Mouse (Mus musculus) liver, embryonic 11.5 days (tissue): Measurements from ENCODE around the gene Gm9887. TPM values are rescaled to one million over a fixed set of nuclear protein-coding genes. Genes with fewer than 3 reads are reported as not detected.
"Not testable (repeated sequence)": the region's sequence is repeated elsewhere in the genome, so short reads cannot be mapped to it uniquely, and the experiment has no call there.

Source experiments
- ATAC-seq: fragments of 200-750 bp; cut with Nextera tagmentation; replicated peaks from 2 replicates; pipeline ENCODE4 v1.8.0; 2017; ENCODE audit warnings: moderate number of reproducible peaks, mild to moderate bottlenecking, moderate TSS enrichment, moderate library complexity; ENCODE audit not compliant: low FRiP score
- DNase-seq: peaks from one replicate; pipeline ENCODE4 v3.0.0-alpha.2; 2017; ENCODE audit warnings: low spot score
- H3K27ac ChIP-seq: fragments of 300-500 bp; sonication (generic); 2 replicates; pipeline ENCODE4 v1.5.1; 2014; ENCODE audit warnings: mild to moderate bottlenecking, low read depth, low read length, control low read depth
- H3K27me3 ChIP-seq: fragments of 300-500 bp; sonication (generic); replicated peaks from 2 replicates; pipeline ENCODE4 v1.6.1; 2014; ENCODE audit warnings: low read length, mixed read lengths; ENCODE audit not compliant: control insufficient read depth, insufficient read depth
- H3K36me3 ChIP-seq: fragments of 300-500 bp; sonication (generic); 2 replicates; pipeline ENCODE4 v1.6.1; 2014; ENCODE audit warnings: mild to moderate bottlenecking, low read length, moderate library complexity, mixed read lengths; ENCODE audit not compliant: control insufficient read depth, insufficient read depth
- H3K4me1 ChIP-seq: fragments of 300-500 bp; sonication (generic); replicated peaks from 2 replicates; pipeline ENCODE4 v1.6.1; 2014; ENCODE audit warnings: low read length, mixed read lengths; ENCODE audit not compliant: control insufficient read depth, insufficient read depth
- H3K4me2 ChIP-seq: fragments of 300-500 bp; sonication (generic); 2 replicates; pipeline ENCODE4 v1.6.1; 2014; ENCODE audit warnings: mild to moderate bottlenecking, control low read depth, moderate library complexity
- H3K4me3 ChIP-seq: fragments of 300-500 bp; sonication (generic); 2 replicates; pipeline ENCODE4 v1.5.1; 2014; ENCODE audit warnings: low read depth, low read length, control low read depth
- H3K9ac ChIP-seq: fragments of 300-500 bp; sonication (generic); 2 replicates; pipeline ENCODE4 v1.6.1; 2014; ENCODE audit warnings: low read depth, low read length, control low read depth
- H3K9me3 ChIP-seq: fragments of 300-500 bp; sonication (generic); 2 replicates; pipeline ENCODE4 v1.6.1; 2016; ENCODE audit warnings: low read length, inconsistent platforms, mixed read lengths; ENCODE audit not compliant: control insufficient read depth
- whole genome bisulfite sequencing: fragments of 180-500 bp; shearing (Covaris S2); extraction: QIAGEN DNeasy Blood & Tissue Kit; methylation state at CpG from one replicate; pipeline ENCODE4 v1.1.7; 2014; 5-methylcytosine and 5-hydroxymethylcytosine counted together
- polyA plus RNA-seq: library from polyadenylated mRNA; unstranded; fragments of >200 nt; fragmentation: Nextera tagmentation; extraction: Ambion mirVana; gene quantifications from 2 replicates; pipeline ENCODE4 v1.2.1, GENCODE M21; 2014

The Gm9887 gene
- polyA plus RNA-seq, 1 experiment from 2014 or later: 1.7 TPM

DNA sequence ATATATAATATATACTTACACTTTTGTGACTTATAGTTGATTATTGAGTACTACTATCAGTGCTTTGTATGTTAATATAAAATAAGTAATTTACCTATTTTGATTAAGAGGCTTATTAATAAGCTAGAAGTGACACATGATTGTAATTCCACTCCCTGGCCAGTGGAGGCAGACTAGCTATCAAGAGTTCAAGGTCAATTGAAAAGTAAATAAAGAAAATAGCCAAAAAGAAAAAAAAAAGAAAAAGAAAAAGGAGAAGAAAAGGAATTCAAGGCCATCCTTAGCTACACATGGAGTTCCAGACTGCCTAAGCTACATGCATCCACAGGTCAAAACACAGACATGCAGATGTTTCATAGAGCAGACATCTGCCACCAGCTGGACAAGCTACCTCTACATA lies 5.8 kb downstream of the Gm9887 start:
- no peaks in the 10 kb centered on the region for H3K27me3 ChIP-seq
- no peak overlapping the region for H3K9ac ChIP-seq
- H3K4me3 ChIP-seq: no peak overlapping the region
- peaks cover 21% of the 10 kb centered on the region for H3K4me1 ChIP-seq
- no peak overlapping the region for H3K27ac ChIP-seq
- no peaks in the 10 kb centered on the region for H3K9me3 ChIP-seq
- H3K4me2 ChIP-seq: no peak overlapping the region
- ATAC-seq: no peak
- DNase-seq: no peak
- no peaks in the 10 kb centered on the region for H3K36me3 ChIP-seq

DNA sequence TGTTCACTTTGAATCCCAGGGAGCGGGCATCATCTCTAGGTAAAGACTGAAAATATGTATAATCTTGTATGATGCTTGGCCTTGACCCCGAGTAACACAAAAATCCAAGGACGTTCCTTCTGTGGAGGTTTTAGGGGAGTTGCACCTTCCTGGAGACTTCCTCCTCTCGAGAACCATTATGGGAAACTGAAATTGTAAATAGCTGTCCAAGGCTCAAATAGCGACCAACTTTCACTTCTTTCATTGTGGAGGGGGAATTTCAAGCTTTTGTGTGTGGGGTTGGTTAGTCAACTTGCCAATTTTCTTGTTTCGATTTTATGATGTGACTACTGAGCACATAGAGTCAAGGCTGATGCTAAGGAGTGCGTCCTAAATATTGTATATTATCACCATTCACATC lies 6.5 kb downstream of the Gm9887 start:
- Histone ChIP-seq H3K9me3 (no peaks in the 10 kb centered on the region), H3K4me2 (no peak overlapping the region), H3K36me3 (no peaks in the 10 kb centered on the region), H3K4me1 (peaks cover 19% of the 10 kb centered on the region), H3K27ac (no peak overlapping the region), H3K4me3 (no peak overlapping the region), H3K27me3 (no peaks in the 10 kb centered on the region), H3K9ac (no peak overlapping the region)
- DNase-seq (no peak), ATAC-seq (no peak)
- 77% methylated on average over 7 of the region's 7 CpGs for WGBS

DNA sequence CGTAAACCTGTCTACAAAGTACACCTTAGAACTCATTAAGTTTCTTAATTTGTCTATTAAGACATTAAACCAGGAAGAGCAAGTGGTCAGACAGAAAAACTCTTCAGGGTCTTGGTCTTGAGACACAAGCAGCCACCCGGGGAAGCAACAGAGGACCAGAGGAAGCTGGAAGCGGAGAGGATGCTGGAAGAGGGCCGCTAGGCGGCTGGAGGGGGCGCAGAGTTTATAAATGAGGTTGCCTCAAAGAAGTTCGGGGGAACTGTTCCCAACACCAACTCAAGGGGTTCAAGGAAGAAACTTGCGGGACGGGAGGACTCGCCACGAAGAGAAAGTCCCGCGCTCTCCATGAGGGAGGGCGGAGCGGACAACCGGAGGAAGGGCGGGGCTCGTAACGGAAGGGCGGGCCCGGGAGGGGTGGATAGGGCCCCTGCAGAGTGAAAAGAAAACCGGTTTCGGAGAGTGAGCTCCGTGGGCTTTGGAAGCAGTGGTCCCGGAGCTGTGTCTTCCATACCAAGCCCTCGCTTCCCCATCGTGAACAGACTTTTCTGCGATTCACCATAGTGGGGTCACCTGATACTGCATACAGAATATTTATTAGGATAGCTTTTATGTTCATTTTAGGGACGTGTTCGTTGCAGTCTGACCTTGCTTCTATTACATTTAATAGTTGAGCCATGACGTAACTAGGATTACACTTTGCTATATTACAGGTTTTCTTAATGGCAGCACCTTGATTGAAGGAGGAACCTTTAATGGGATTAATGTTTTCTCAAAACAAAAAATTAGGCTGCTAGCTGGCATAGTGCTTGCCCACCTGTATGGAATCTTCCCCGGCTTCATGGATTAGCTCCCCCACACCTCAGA lies 8.1 kb downstream of the Gm9887 start:
- Histone ChIP-seq H3K4me2 (peak overlapping the region; percentile 69), H3K27ac (peak overlapping the region; percentile 74), H3K9ac (peak overlapping the region; percentile 67), H3K4me3 (peak overlapping the region; percentile 52), H3K27me3 (no peaks in the 10 kb centered on the region), H3K36me3 (no peaks in the 10 kb centered on the region), H3K9me3 (no peaks in the 10 kb centered on the region), H3K4me1 (peaks cover 15% of the 10 kb centered on the region)
- DNase-seq (peak; percentile 80), ATAC-seq (peak; percentile 58)
- 5% methylated on average over 32 of the region's 32 CpGs for WGBS

DNA sequence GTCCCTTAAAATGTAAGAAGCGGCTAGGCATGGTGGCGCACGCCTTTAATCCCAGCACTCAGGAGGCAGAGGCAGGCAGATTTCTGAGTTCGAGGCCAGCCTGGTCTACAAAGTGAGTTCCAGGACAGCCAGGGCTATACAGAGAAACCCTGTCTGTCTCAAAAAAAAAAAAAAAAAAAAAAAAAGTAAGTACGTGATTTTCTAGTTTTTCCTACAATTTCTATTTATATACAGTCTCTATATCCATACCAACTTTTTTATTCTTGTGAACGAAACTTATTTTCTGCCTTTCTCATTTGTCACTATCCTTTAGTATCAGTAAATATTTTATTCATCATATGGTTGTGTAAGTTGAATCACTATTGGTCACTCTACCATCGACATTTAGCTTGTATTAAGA lies 9.1 kb downstream of the Gm9887 start:
- H3K4me3 ChIP-seq, H3K36me3 ChIP-seq, H3K9ac ChIP-seq, ATAC-seq, DNase-seq, H3K27me3 ChIP-seq, H3K9me3 ChIP-seq, H3K27ac ChIP-seq: not testable (repeated sequence)
- H3K4me1 ChIP-seq: peaks cover 15% of the 10 kb centered on the region
- peak overlapping the region; percentile 94; the same call in 1 of the 2 replicates for H3K4me2 ChIP-seq
- WGBS: 93% methylated on average over 7 of the region's 7 CpGs

DNA sequence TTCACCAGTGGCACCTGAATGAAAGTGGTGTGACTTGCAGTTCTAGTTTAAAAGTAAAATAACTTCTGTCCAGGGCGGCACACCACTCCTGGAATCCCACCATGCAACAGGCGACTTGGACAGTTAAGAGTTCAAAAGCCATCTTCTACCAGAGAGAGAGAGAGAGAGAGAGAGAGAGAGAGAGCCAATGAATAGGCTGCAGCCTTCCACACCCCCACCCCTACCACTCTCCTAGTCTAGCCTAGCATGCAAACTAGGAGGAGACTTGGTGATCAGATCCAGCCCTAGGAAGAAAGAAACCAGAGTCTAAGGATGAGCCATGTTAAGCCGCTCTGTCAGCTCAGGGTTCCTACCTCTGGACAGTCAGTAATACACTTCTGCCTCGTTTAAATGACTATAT lies 9.9 kb downstream of the Gm9887 start:
- Histone ChIP-seq H3K9ac (peak overlapping the region; percentile 76), H3K27me3 (no peaks in the 10 kb centered on the region), H3K36me3 (no peaks in the 10 kb centered on the region), H3K4me1 (peaks cover 15% of the 10 kb centered on the region), H3K27ac (peak overlapping the region; percentile 98), H3K4me2 (peak overlapping the region; percentile 94), H3K4me3 (peak overlapping the region; percentile 64), H3K9me3 (no peaks in the 10 kb centered on the region)
- ATAC-seq (peak; percentile 21), DNase-seq (peak; percentile 41)
- 35% methylated on average over 4 of the region's 4 CpGs for WGBS

DNA sequence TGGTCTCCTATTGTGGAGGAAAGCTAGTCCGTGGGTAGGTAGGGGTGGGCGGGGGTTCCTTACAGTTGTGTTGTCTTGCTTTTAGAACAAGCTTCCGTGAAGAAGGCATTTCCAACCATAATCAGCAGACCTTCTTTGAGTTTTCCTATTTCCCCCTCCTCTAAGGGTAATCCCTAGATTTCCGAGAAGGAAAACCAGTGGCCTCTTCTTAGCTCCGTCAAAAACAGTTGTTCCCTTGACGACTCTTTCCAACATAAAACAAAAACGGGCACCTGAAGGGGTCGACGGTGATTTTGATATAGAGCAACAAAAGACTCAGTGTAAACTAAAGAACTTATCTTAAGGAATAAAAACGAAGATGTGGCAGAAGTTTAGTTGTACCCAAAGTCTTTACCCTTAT lies 10.3 kb downstream of the Gm9887 start:
- Histone ChIP-seq H3K4me1 (peaks cover 15% of the 10 kb centered on the region), H3K4me2 (peak overlapping the region; percentile 94), H3K27me3 (no peaks in the 10 kb centered on the region), H3K9me3 (no peaks in the 10 kb centered on the region), H3K4me3 (peak overlapping the region; percentile 64), H3K27ac (peak overlapping the region; percentile 98), H3K36me3 (no peaks in the 10 kb centered on the region), H3K9ac (peak overlapping the region; percentile 76)
- no peak for DNase-seq
- ATAC-seq: no peak
- WGBS: 9% methylated on average over 10 of the region's 10 CpGs

DNA sequence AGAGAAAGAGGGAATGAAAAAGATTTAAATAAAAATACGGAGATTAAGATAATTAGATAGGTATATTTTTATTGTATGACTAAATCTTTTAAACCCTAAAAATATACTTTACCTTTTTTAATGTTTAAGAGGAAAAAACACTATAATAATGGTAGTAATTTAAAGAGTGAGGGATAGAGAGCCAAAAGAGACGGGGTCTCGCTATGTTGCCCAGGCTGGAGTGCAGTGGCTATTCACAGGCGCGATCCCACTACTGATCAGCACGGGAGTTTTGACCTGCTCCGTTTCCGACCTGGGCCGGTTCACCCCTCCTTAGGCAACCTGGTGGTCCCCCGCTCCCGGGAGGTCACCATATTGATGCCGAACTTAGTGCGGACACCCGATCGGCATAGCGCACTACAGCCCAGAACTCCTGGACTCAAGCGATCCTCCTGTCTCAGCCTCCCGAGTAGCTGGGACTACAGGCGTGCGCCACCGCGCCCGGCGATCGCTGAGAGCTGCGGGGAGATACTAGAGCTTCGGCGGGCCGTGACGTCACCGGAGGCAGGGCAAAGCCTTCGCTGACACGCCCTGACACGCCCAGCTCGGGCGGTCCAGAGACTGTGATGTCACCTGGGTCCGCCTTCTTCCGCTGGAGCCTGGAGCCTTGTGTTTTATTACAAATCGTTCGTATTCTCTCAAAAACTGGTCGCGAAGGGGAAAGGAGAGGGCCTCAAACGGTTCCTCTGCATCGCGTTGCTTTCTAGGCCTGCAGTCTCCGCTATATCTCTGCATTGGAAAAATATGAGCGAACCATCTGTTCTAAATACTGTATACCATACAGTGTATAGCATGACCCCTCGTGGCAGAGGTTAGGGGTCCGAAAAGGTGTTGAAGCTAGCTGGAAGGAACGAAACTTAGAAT lies 11.0 kb downstream of the Gm9887 start:
- DNase-seq: peak; percentile 100
- Histone ChIP-seq H3K9ac (peak overlapping the region; percentile 76), H3K4me1 (peaks cover 15% of the 10 kb centered on the region), H3K4me2 (peak overlapping the region; percentile 94), H3K27ac (peak overlapping the region; percentile 98), H3K4me3 (peak overlapping the region; percentile 64)
- not testable (repeated sequence) for H3K36me3 ChIP-seq, H3K9me3 ChIP-seq, H3K27me3 ChIP-seq
- WGBS: under 1% methylated on average over 39 of the region's 50 CpGs
- peak; percentile 87 for ATAC-seq

DNA sequence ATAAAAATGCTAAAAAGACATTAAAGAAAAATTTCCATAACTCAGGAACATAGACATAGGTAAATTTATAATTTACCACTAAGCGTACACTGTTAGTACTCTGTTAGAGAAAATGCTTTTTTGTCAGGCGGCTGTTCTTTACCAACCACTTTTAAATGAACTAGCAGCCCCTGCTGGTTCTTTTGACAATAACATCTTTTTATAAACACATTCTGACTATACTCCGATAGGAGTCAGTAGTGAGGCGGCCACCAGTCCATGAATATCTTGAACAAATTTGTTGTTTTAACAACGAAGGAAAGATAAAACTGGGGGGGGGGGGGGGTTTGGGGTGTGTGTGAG lies 11.6 kb downstream of the Gm9887 start:
- Histone ChIP-seq H3K27ac (no peak overlapping the region), H3K4me2 (no peak overlapping the region)

More for the DNA sequence above, 11.6 kb downstream of the Gm9887 start:
- Histone ChIP-seq H3K9ac (no peak overlapping the region), H3K4me3 (no peak overlapping the region), H3K4me1 (peaks cover 18% of the 10 kb centered on the region), H3K36me3 (no peaks in the 10 kb centered on the region), H3K9me3 (no peaks in the 10 kb centered on the region), H3K27me3 (no peaks in the 10 kb centered on the region)
- 14% methylated on average over 5 of the region's 5 CpGs for WGBS
- ATAC-seq (no peak; the same call in 1 of the 2 replicates), DNase-seq (no peak)
